Mouse (Mus musculus): ENCODE data around the gene Ifitm2.

Ifitm2 gene

GRCm38 (mm10) chr7:140967862-140968591, 12.2 kb upstream of the Ifitm2 start:
- no peak for DNase-seq

- DNase-seq = no peak
Observed at GRCm38 (mm10) chr7:140966921-140967320, 11.1 kb upstream of the Ifitm2 start, which contains the start of gene Ifitm1. Gene Ifitm1 (plus strand): TSS chr7:140967221.

GRCm38 (mm10) chr7:140962733-140963132, 6.9 kb upstream of the Ifitm2 start:
- no peak for DNase-seq

GRCm38 (mm10) chr7:140961416-140961815, 5.6 kb upstream of the Ifitm2 start:
- no peak for DNase-seq

- DNase-seq = no peak
Observed at GRCm38 (mm10) chr7:140960026-140960425, 4.2 kb upstream of the Ifitm2 start.

- peak; percentile 48 to 61 for DNase-seq
Observed at GRCm38 (mm10) chr7:140959181-140959901, 3.6 kb upstream of the Ifitm2 start.

GRCm38 (mm10) chr7:140956556-140956869, 726 bp upstream of the Ifitm2 start:
- DNase-seq = no peak

- no peak for DNase-seq
Observed at GRCm38 (mm10) chr7:140955342-140955741, 445 bp downstream of the Ifitm2 start.

- DNase-seq = no peak
Observed at GRCm38 (mm10) chr7:140954733-140955071, 1.1 kb downstream of the Ifitm2 start.

GRCm38 (mm10) chr7:140953800-140954732, 1.7 kb downstream of the Ifitm2 start:
- no peak for DNase-seq

- DNase-seq = no peak
Observed at GRCm38 (mm10) chr7:140953133-140953532, 2.7 kb downstream of the Ifitm2 start.

GRCm38 (mm10) chr7:140952441-140952840, 3.3 kb downstream of the Ifitm2 start:
- no peak for DNase-seq

GRCm38 (mm10) chr7:140951765-140952164, 4.0 kb downstream of the Ifitm2 start:
- DNase-seq = no peak

GRCm38 (mm10) chr7:140951051-140951450, 4.7 kb downstream of the Ifitm2 start:
- no peak for DNase-seq

GRCm38 (mm10) chr7:140949824-140950530, 5.8 kb downstream of the Ifitm2 start, which contains the start of gene Ifitm5:
Gene Ifitm5 (minus strand): TSS chr7:140950291.
- DNase-seq = no peak

- no peak for DNase-seq
Observed at GRCm38 (mm10) chr7:140949255-140949654, 6.5 kb downstream of the Ifitm2 start.

GRCm38 (mm10) chr7:140948161-140948560, 7.6 kb downstream of the Ifitm2 start:
- no peak for DNase-seq

GRCm38 (mm10) chr7:140946980-140947379, 8.8 kb downstream of the Ifitm2 start:
- no peak for DNase-seq

- no peak for DNase-seq
Observed at GRCm38 (mm10) chr7:140946311-140946710, 9.5 kb downstream of the Ifitm2 start.

- DNase-seq = no peak
Observed at GRCm38 (mm10) chr7:140945247-140945646, 10.5 kb downstream of the Ifitm2 start.

GRCm38 (mm10) chr7:140944236-140944635, 11.6 kb downstream of the Ifitm2 start:
- no peak for DNase-seq

- no peak for DNase-seq
Observed at GRCm38 (mm10) chr7:140943356-140943755, 12.4 kb downstream of the Ifitm2 start.

GRCm38 (mm10) chr7:140942811-140943210, 13.0 kb downstream of the Ifitm2 start:
- DNase-seq = no peak

All from cerebellum, postnatal 14 days (tissue).